Mouse (Mus musculus) embryonic fibroblast, embryonic 13.5 days (primary cell): ENCODE measurements at regions not wholly inside any gene's neighbourhood (a gene's known extent, or its start where the extent isn't known, plus 50 kb on each side); places are given as distances from the start of the nearest gene placed in this dataset.
A peak's percentile ranks its signal among the peaks of the same experiment; 100 is the strongest.

Experiments
- CTCF ChIP-seq: IDR thresholded peaks from 2 replicates; pipeline ENCODE4 v1.5.1; 2011; ENCODE audit warnings: mild to moderate bottlenecking, control low read depth, low read length, moderate library complexity, borderline replicate concordance; ENCODE audit not compliant: insufficient read depth
- POLR2A ChIP-seq: IDR thresholded peaks from 2 replicates; pipeline ENCODE4 v1.6.1; 2011; ENCODE audit warnings: low read depth, mild to moderate bottlenecking, control low read depth, low read length, moderate library complexity

GRCm38 (mm10) chr17:87530162-87530817 lies 83.6 kb upstream of the Calm2 start:
- TF ChIP-seq CTCF (peak; percentile 61), POLR2A (peak; percentile 60)
